Mouse (Mus musculus) stomach, postnatal 0 days (tissue): ENCODE measurements around the gene Nxph4.

ENCODE experiments used
- CTCF ChIP-seq: IDR thresholded peaks from 2 replicates; pipeline ENCODE4 v1.5.1; 2016; ENCODE audit warnings: antibody characterized with exemption, low read depth, mild to moderate bottlenecking, moderate library complexity
- EP300 ChIP-seq: optimal IDR thresholded peaks from 2 replicates; pipeline ENCODE3; 2016; ENCODE audit warnings: antibody characterized with exemption

DNA sequence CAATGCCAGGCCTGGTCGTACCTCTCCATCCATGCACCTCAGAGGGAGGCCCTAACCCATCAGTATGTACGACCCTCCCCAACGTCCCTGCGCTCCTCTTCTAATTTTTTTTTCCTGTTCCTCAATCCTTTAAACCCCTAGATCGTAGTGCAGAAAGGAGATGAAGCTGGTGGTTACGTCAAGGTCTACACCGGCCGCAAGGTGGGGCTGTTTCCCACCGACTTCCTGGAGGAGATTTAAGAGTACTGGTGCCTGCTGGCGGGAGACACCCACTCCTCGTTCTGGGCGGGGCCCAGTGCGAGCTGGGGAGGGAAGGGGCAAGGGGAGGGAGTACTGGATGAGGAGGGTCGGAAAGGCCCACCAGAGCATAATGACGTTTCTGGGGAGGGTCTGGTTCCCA is 26.1 kb downstream of the Nxph4 start:
- TF ChIP-seq CTCF (peak; percentile 83), EP300 (no peak)
